Mouse (Mus musculus) G1E (cell line): Measurements from ENCODE around the gene Trim69.

Experiments
- CTCF ChIP-seq: IDR thresholded peaks from 2 replicates; pipeline ENCODE4 v1.5.1; 2012; ENCODE audit warnings: low read depth, low read length, inconsistent platforms, mixed read lengths
- GATA1 ChIP-seq: IDR thresholded peaks from 2 replicates; pipeline ENCODE4 v1.6.1; 2012; ENCODE audit warnings: borderline replicate concordance, low read length, inconsistent platforms, mixed read lengths
- POLR2AphosphoS5 ChIP-seq: IDR thresholded peaks from 2 replicates; pipeline ENCODE4 v1.6.1; 2012; ENCODE audit warnings: low read depth, low read length, inconsistent platforms; ENCODE audit not compliant: insufficient replicate concordance
- TAL1 ChIP-seq: conservative IDR thresholded peaks from 2 replicates; pipeline ENCODE4 v1.6.1; 2012; ENCODE audit warnings: low read depth, low read length, inconsistent platforms, mixed read lengths

GRCm38 (mm10) chr2:122159667-122160066, 833 bp upstream of the Trim69 start:
- TF ChIP-seq CTCF (no peak), GATA1 (no peak), POLR2AphosphoS5 (no peak), TAL1 (no peak)
